Mouse (Mus musculus): Measurements from ENCODE around the gene Prdm2.

DNA sequence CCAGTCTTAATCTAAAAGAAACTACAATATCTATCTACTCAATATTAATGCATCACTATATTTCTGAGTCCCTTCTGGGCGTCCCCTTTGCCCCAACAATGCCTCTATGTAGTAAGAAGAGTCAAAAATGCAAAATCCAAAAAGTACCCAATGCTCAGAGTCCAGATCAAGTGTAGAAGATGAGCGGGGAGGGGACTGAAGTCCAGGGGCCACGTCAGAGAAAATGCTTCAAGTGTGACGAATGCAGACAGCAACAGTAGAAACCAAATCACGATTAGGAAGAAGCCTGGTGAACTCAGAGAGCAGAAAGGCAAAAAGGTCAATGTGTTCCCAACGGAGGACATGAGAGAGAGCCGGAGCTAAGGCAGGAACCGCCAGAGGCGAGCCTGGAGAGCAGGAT, 27.3 kb downstream of the Prdm2 start:
- TF ChIP-seq POLR2A (IDR thresholded peaks at IDR 0.05; ENCODE audit: insufficient read depth, low read depth, low read length) (no peak), CTCF (IDR thresholded peaks at IDR 0.05) (no peak), EP300 (IDR thresholded peaks at IDR 0.05; ENCODE audit: insufficient read depth, low read depth, low read length) (no peak)
